Mouse (Mus musculus) heart, adult 11 months (tissue): Measurements from ENCODE around the gene Zbtb46.
"Not testable (repeated sequence)": the region's sequence is repeated elsewhere in the genome, so short reads cannot be mapped to it uniquely, and the experiment has no call there.

Source experiments
- DNase-seq: peaks from one replicate; pipeline ENCODE4 v3.0.0; 2022

Zbtb46 gene

DNA sequence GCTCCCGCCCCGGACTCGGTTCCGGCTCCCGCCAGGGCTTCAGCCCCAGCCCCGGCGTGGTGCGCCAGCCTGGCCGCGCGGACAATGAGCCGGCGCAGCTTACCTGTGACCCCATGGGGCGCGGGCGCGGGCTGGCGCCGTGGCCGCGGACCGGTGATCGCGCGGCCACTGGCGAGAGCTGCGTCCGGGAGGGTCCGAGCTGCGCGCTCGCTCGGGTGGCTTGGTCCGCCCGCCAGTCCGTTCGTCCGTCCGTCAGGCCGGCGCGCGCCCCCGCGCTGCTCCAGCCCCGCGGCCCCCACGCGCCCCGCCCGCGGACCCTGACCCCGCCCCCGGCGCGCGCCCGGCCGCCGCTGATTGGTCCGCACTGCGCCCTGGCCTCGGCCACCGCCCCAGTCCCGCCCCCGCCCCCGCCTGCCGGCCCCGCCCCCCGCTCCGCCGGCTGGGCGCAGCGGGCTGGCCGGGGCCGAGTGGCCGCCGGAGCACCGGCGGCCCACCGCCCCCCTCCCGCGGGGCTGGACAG is at the start of gene Zbtb46:
Zbtb46 (minus strand) TSS at position 274 of the 520 bp plus-strand sequence.
- peak; percentile 99 for DNase-seq

DNA sequence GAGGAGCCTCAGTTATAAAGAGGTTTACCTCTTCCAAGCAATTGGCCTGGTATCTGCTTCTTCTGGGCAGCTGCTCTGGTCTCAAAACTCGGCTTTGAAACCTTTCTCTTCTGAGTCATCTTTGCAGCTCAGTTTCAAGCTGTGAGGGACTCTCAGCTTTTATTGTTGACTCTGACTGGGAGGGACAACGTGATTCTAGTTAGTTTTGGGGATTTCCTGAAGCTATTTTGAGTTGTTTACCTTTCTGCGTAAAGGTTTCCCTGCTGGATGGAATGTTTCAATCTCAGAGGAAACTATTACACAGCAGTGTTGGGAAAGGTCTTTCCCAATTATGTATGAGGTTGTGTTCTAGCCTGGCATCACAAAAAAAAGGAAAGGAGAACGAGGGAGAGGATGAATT is 39.4 kb upstream of the Zbtb46 start:
- DNase-seq, result no peak

GRCm38 (mm10) chr2:181497548-181497875 is 38.3 kb upstream of the Zbtb46 start:
- peak; percentile 98 for DNase-seq

DNA sequence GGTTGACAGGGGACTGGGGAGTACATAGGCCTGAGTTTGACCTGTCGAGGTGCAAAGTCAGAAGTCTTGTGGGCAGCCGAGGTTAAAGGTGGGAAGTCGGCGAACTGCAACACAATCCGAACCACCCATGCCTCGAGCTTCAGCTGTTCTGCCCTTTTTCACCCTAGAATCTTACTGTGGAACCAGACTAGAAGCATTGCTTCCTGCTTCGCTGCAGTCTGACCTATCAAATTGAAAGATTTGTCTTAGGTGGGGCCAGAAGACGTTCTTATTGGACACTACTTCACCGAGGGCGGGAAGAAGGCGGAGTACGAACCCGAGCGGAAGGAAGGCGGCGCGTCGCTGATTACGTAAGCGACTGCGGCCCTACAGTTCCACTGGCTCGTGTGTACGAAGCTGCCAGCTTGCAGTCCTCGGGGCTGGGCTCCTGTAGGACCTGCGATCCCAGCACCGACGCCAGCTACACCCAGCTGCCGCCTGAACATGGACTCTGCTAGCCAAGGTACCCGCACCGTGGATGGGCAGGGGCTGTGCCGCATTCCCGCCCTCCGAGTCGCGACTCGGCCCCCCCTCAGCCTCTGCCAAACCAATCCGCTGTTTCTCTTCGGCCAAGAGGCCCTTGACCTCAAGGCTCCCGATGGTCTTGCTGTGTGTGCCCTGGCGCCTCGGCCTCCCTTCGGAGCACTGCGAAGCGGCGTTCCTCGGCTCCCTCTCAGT is 37.8 kb upstream of the Zbtb46 start, which contains the start of gene Tpd52l2:
Tpd52l2 (plus strand) TSS at position 312 of the 717 bp plus-strand sequence.
- DNase-seq, result peak; percentile 100

GRCm38 (mm10) chr2:181496281-181496680 is 37.1 kb upstream of the Zbtb46 start:
- DNase-seq, result peak; percentile 96

- DNase-seq, result not testable (repeated sequence)
Measured at GRCm38 (mm10) chr2:181495845-181496244, 36.6 kb upstream of the Zbtb46 start.

- no peak for DNase-seq
Measured at GRCm38 (mm10) chr2:181494266-181494945, 35.2 kb upstream of the Zbtb46 start.

- DNase-seq, result peak; percentile 91
Measured at GRCm38 (mm10) chr2:181493156-181493927, 34.1 kb upstream of the Zbtb46 start, which contains the start of gene Abhd16b. Abhd16b (plus strand) TSS chr2:181493206.

DNA sequence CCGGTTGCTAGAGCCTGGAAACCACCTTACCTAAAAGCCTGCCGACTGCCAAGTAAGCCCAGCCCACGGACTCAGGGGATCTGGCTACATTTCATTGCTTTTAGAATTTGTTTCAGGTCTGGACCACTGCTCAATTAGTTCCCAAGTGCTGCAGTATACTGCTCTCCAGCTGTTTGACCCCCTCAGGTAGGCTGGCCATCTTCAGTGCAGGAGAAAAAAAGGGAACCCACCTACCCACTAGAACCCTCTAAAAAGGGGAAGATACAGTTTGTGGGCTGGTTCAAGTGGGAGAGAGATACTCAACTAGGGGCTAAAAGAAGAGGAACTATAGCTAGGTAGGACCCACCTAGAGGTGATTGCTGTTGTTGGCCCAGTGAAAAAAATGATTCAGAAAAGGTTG is 33.0 kb upstream of the Zbtb46 start:
- DNase-seq, result peak; percentile 86

- DNase-seq, result peak; percentile 80
Measured at GRCm38 (mm10) chr2:181491432-181492205, 32.4 kb upstream of the Zbtb46 start.

DNA sequence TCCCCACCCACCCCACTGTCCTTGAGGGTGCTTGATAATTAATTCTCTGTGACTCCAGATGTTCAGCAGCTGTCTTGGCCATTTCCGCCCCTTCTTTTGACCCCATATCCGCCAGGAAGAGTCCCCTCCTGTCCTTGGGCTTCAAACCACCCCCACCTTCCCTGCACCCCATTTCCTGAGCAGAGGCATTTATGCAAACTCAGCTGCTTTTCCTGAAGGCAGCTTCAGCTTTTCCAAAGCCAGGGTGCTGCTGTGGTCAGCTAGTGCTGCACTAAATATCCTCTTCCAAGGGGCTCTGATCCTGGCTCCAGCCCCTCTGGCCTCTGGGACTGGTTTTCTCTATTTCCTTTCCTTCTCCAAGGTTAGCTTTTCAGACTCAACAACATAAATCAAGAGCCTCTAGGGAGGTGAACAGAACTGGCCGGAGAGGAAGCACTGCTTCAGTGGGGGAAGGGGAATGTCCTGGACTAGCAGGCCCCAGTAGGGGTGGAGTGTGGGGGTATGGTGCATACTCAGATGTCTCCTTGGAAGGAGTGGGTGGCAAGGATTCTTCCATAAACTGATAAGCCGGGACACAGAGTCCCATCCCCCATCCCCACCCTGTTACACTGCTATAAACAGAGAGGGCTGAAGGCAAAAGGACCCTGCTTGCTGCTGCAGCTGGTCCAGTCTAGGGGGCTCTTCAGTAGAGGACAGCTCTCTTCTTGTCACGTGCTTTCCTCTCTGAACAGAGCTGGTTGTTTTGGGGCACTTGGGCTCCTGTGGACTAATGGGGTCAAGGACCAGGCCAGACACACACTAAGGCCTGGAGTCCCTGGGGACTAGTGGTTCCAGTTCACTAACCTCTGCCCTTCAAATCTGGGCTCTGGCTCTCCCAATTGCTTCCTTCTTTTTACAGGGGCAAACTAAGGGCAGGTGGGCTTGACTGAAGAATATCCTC is 28.4 kb upstream of the Zbtb46 start:
- DNase-seq, result peak; percentile 98

DNA sequence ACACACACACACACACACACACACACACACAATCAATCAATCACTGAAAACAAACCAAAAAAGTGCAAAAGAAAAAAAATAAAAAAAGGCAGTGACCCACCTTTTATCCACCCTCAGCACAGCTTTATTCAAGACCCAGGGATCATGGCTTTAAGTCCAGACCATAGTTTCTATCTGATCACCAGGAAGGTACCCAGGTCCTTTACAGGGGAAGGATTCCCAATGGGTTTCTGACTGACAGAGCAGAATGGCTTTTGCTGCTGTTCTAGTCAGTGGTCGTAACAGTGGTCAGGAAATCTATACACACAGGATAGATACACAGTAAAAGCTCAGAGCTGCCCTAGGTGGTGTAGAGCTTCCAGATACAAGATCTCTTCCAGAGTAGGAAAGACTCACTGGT is 26.5 kb upstream of the Zbtb46 start:
- no peak for DNase-seq

DNA sequence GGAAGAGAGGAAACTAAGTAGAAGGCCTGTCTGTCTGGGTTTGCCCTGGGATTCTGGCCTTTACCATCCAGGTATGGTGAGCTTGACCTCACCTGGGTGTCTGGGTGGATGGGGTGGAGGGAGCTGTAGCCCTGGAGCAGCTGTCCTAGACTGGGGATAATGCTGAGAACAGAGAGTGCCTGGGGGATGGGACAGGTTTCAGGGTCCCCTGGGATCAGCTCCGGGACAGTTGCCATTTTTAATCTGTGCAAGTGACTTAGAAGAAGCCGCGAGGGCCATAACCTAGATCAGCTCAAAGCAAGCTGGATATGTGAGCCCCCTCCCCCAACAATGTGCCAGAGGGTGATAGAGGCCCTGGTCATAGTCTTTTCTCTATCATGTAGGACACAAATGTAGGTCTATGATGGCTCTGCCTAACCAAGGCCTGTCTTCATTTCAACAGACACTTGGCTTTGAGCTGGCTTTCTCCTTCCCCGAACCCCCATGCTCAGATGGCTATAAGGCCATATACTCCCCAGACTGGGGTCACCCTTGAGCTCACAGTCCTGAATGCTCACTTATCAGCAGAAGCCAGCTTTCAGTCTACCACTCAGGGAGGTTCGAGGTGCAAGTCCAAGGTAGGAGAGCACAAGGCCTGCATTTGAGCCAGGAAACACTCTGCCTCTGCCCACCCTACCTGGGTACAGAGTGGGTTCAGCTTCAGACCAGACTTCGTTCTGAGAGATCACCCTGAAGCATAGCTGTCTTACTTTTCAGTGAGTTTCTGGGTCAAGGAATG is 25.4 kb upstream of the Zbtb46 start:
- DNase-seq, result peak; percentile 96

- peak; percentile 99 for DNase-seq
Measured at GRCm38 (mm10) chr2:181483562-181484318, 24.5 kb upstream of the Zbtb46 start.

DNA sequence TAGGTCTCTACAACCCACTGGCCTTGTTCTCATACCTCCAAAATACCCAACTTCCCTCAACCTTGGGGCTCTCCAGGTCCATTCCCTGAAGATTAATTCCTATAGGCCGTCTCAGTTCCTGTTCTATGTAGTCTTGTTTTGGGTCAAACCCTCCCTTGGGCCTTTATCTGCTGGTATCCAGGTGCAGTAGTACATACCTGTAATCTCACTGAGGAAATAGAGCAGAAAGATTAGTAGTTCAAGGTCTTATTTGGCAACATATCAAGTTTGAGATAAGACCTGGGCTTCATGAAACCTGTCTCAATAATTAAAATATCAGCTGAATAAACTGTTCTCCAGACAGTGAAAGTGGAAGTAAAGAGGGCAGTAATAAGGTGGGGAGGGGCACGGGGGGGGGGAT is 23.9 kb upstream of the Zbtb46 start:
- no peak for DNase-seq

DNA sequence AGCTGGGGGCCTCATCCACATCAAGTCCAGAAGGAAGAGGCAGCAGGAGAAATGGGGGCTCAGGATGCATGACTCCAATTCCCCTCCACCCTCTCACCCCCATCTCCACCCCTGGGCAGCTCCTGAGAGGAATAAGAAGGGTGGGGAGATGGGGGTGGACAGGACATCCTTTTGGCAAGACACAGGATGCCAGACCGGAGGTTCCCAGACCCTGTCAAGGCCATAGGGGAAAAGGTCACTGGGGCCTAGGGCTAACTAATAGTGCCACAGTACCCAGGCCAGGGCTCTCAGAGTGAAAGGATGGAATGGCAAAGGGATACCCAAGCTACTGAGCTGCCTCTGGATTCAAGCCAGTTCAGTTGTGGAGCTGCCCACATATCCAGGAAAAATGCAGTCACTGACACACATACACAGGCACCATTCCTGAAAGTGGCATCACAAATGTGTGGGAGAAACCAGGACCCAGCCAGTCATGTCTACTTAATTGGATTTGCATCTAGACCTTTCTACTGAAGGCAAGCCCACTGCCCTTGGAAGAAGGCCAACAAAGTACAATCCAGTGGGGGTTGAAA is 13.1 kb upstream of the Zbtb46 start:
- DNase-seq, result peak; percentile 97

- peak; percentile 99 for DNase-seq
Measured at GRCm38 (mm10) chr2:181471246-181471645, 12.0 kb upstream of the Zbtb46 start.

DNA sequence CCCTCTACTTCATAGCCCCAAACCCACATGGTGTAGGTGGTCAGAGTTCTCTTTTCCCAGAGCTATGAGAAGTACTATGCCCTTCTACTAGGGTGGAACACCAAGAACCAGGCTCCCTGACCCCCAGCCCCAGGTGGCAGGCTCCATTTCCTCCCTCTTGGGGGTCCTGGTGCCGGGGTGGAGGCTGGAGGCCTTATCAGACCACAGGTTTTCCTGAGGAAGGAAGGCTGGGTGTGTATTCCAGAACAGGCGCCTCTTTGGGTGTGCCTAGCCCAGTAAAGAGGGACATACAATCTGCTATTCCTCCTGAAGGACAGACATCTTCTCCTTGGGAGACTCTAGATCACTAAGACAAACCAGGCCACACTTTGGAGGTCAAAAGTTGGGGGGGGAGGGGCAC is 11.1 kb upstream of the Zbtb46 start:
- DNase-seq, result peak; percentile 98

DNA sequence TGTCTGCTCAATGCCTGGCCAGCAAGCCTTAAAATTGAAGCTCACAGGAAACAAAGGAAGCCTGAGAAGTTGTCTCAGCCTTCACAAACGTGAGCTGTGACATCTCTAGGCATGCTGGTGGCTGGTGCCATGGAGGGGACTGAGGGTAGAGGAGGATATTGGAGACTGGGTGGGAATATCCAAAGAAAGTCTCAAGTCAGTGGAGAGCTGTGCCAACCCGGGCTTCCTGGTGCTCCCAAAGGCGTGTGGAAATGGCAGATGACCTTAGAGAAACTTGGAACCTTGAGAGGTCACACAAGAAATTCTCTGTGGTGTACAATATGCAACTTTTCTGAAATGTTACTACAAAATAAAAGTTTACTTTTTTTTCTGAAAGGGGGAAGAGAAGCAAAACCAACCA is 6.2 kb upstream of the Zbtb46 start:
- peak; percentile 76 for DNase-seq
